Mouse (Mus musculus): ENCODE measurements at regions not wholly inside any gene's neighbourhood (a gene's known extent, or its start where the extent isn't known, plus 50 kb on each side); places are given as distances from the start of the nearest gene placed in this dataset.
A peak's percentile ranks its signal among the peaks of the same experiment; 100 is the strongest.

DNA sequence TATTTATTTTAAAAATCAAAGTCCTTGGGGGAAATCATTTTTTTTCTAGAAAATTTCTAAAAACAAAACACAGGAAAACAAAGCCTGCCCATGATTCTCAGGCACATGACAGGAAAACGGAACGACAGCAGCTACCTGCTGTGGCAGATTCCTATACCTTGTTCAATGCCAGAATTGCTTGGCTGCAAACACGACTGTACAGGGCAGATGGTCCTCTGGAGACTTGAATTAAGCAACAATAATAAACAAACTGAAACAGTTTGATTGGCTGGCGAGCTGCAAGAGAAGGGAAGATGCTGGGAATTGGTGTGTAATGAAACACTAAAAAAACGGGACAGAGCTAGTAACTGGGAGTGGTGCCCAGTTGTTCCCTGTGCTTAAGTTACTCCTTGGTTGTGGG, 280.1 kb downstream of the Slc4a3 start:
- no peak for DNase-seq (ENCODE audit: extremely low spot score, low read depth, low spot score)

DNA sequence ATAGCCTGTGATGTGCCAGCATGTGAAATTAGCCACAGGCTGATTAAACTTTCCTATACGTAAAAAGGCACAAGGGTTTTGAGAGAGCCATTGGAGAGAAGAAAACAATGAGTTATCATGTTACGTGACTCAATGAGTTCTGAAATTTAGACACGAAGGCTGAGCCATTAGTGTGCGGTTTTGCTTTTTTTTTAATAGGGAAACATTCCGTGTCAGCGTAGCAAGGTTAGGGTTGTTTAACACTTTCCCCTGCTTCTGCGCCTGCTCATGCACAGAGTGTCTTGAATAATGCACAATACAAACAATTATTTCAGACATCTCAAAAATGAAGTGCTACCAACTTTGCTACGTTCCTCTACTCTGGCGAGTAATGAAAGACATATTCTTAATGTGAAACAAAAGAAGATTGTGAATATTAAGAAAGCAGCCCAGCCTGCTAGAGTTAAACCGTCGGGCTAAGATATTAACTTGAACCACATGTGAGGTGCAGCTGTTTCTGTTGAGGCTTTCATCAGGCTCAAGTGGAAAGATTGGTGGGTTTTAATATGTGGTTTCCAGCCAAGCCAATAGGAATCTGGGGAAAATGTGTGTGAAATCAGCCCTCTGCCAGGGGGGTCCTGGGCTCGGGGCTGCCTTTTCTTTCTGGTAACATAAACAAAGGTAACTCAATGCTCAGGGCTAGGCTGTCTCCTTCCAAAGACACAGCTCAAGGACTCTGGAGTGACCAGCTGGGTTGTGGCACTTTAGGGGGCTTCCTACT, 287.2 kb downstream of the Slc4a3 start:
- DNase-seq (ENCODE audit: extremely low spot score, low read depth, low spot score): peak; percentile 88

DNA sequence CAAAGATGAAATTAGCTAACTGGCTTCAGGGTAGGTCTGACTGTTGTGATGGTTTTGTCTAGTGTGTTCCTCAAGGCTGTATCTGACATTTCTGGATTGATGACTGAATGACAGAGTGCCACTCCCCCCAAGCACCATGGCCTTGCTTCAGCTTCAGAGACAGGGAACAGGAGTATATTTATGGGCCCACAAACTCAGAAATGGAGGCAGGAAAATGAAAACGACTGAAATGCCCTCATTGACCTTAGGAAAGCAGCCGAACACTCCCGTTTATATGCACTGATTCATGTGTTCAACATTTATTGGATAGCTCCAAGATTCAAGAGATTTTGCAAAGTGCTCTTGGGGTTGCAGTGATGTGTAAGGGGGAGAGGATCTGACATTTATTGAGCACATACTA, 288.3 kb downstream of the Slc4a3 start:
- DNase-seq (ENCODE audit: extremely low spot score, low read depth, low spot score): no peak

GRCm38 (mm10) chr1:75839551-75840223, 293.6 kb downstream of the Slc4a3 start:
- DNase-seq (ENCODE audit: extremely low spot score, low read depth, low spot score): no peak

- DNase-seq (ENCODE audit: extremely low spot score, low read depth, low spot score): no peak
Measured at GRCm38 (mm10) chr1:75842396-75842795, 296.3 kb downstream of the Slc4a3 start.

DNA sequence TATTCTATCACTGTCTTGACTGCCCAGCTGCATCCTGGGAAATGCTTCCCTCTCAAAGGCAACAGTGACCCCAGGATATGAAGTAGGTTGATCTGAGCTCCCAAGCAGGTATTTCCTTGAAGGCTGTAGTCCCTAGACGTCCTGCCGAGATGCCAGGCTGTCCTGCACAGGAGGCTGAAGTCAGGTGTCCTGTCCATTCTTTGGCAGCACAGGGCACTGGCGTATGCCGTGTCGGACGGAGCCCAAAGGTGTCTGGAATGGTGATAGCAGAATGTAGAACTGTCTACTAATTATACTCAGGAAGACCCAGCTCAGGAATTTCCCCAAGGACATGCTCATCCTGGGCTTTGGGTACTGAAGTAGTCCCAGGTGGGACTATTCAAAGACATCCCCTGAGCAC, 297.3 kb downstream of the Slc4a3 start:
- DNase-seq (ENCODE audit: extremely low spot score, low read depth, low spot score): no peak

DNA sequence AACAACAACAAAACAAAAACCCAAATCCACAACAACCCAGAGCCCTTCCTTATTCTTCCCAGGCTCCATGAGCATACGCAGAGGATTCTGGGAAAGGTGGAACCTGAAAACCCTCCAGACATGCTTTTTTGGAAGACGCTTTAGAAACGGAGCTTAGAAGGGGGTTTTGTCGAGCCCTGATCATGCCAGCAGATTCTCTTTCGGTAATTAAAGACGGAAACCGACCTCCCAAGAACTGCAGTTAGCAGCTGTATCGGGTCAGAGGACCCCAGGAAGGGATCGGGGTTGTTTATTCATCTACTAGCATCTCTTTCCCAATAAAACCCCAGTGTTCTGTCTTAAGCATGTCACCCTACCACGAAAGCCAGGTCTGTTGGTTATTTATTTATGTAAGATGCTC, 298.1 kb downstream of the Slc4a3 start:
- DNase-seq (ENCODE audit: extremely low spot score, low read depth, low spot score): no peak

DNA sequence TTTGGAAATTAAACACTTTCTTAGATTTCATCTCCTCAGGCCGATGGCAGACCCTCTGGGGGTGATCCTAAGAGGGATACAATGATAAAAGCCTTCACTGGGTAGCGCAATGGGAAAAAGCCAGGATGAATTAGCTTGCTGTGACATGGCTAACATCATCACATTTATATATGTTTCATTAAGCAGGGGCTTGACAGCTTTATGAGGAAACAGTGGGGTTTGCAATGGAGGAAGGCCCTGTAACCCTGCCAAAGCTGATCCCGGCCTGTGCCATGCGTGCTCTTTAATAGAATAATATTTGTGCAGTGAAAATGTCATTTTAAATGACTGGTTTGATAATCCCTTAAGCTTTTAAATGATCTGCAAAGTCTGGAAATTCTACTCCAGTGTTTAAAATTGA, 298.5 kb downstream of the Slc4a3 start:
- peak; percentile 62 for DNase-seq (ENCODE audit: extremely low spot score, low read depth, low spot score)

- no peak for DNase-seq (ENCODE audit: extremely low spot score, low read depth, low spot score)
Measured at GRCm38 (mm10) chr1:75844981-75845380, 298.9 kb downstream of the Slc4a3 start.

DNA sequence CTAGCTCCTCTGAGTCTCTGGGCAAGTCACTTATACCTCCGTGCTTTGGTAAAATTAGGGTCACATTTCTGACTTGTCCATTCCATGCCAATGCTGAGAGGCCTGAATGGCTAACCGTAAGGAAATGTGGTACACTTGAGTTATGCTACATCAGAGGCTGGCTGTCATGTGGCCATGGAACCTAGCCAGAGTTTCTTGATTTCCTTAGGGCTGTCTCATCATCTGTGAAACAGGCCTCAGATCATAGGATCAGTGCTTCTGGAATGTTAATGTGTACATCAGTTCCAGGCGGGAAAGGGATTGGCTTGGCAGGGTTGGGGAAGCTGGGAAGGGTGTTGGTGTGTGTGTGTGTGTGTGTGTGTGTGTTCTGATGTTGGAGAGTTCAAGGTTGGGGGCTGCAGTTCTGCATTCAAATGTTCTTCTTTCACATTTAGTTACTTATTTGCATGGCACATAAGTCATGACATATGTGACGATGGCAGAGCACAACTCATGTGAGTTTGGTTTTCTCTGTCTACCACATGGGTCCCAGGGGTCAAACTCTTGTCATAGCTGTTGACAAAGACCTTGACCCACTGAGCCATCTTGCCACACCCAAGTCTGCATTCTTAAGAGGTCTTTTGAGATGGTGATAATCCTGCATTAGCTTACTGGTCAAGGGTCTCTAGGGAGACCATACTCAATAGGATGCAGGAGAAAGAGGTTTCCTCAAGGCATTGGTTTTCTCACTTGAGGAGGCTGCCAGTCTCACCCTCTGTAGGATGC, 299.9 kb downstream of the Slc4a3 start:
- no peak for DNase-seq (ENCODE audit: extremely low spot score, low read depth, low spot score)

- DNase-seq (ENCODE audit: extremely low spot score, low read depth, low spot score): no peak
Measured at GRCm38 (mm10) chr1:75847681-75848080, 301.6 kb downstream of the Slc4a3 start.

- no peak for DNase-seq (ENCODE audit: extremely low spot score, low read depth, low spot score)
Measured at GRCm38 (mm10) chr1:75848436-75848835, 302.4 kb downstream of the Slc4a3 start.

GRCm38 (mm10) chr1:75850131-75850530, 304.1 kb downstream of the Slc4a3 start:
- DNase-seq (ENCODE audit: extremely low spot score, low read depth, low spot score): no peak

DNA sequence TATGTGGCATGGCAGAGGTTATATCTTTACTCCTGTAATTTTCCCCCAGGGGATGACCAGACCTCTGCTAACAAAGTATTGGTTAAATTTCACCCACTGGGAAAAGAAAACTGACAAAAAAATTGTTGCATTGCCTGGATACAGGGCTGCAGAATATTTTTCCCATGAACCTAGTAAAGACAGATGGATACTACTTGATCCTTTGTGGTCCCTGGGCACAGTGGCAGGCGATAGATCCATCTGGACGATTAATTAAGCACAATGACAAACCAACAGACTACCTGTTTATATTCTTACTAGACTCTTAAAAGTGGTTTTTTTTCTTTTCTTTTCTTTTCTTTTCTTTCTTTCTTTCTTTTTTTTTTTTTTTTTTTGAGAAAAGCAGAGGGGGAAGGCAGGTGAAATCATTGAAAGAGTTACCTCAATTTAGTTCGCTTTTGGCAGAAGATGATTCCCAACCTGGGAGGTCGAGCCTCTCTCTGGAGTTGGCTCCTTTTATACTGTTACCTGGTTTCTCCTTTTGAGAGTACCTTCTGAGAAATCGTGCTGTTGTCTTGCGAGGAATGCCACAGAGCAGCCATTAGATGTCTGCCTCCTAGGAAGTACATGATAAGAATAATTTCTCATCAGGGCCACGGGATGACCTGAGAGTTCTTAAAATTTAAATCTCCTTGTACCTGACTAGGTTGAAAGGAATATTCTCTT, 312.6 kb downstream of the Slc4a3 start:
- DNase-seq (ENCODE audit: extremely low spot score, low read depth, low spot score): no peak

- DNase-seq (ENCODE audit: extremely low spot score, low read depth, low spot score): no peak
Measured at GRCm38 (mm10) chr1:75862757-75863156, 316.7 kb downstream of the Slc4a3 start.

- no peak for DNase-seq (ENCODE audit: extremely low spot score, low read depth, low spot score)
Measured at GRCm38 (mm10) chr1:75866556-75866955, 320.5 kb downstream of the Slc4a3 start.

DNA sequence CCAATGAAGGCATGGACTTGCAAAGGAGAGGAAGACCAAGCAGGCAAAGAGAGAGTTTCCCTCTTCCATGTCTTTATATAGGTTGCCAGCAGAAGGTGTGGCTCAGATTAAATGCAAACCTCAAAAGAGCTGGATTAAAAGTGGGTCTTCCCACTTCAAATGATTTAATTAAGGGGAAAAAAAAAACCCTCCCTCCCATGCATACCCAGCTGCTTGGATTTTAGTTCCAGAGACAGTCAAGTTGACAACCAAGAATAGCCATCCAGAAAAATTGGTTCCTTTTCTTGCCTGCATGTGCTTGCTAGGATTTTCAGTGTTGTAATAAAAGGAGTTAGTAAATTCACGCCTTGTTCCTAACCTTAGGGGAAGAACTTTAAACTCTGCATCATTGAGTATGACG, 323.3 kb downstream of the Slc4a3 start:
- no peak for DNase-seq (ENCODE audit: extremely low spot score, low read depth, low spot score)

DNA sequence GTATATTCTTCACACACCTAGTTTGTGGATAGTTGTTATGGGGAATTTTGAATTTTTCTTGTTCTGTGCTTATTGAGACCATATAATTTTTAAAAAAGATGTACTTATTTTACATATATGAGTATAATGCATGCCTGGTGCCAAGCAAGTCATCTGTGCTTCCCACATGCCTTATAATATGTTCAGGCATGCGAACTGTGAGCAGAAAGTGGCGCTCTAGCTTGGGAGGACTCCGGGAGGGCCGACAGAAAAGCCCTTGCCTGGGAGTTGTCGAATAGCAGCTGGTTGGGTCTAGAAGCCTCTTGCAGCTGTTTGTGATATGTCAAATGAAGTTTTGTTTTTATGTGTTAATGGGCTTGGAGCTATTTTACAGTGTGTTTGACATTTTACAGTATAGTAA, 323.8 kb downstream of the Slc4a3 start:
- DNase-seq (ENCODE audit: extremely low spot score, low read depth, low spot score): no peak

- DNase-seq (ENCODE audit: extremely low spot score, low read depth, low spot score): no peak
Measured at GRCm38 (mm10) chr1:75873911-75874310, 327.8 kb downstream of the Slc4a3 start.

GRCm38 (mm10) chr1:75877209-75877608, 331.1 kb downstream of the Slc4a3 start:
- no peak for DNase-seq (ENCODE audit: extremely low spot score, low read depth, low spot score)

DNA sequence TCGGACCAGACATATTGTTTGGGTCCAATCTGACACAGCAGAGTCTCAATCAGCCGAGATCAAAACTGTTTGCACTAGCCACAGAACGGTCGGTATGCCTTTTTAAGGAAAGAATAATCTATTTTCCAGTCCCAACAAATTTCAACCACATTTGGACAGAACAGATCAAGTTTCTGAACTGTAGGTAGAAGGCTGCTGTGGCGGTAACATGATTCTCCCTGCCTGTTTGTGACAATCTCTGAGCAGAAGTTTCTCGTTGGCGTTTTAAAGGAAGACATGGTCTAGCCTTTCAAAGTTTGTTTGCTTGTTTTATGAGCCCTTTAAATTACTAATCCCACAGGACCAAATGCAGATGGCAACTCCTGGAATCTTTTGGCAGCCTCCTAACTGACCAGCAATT, 339.6 kb downstream of the Slc4a3 start:
- no peak for DNase-seq (ENCODE audit: extremely low spot score, low read depth, low spot score)
